Mouse (Mus musculus): Measurements from ENCODE around the gene Tmem253.

- TF ChIP-seq CTCF (IDR thresholded peaks at IDR 0.05) (no peak), EP300 (IDR thresholded peaks at IDR 0.05) (no peak)
Measured at GRCm38 (mm10) chr14:52026342-52026741, 10.9 kb downstream of the Tmem253 start.
